Comparison of ENCODE assay signal across 8 mouse cellular contexts in the genomic region with DNA sequence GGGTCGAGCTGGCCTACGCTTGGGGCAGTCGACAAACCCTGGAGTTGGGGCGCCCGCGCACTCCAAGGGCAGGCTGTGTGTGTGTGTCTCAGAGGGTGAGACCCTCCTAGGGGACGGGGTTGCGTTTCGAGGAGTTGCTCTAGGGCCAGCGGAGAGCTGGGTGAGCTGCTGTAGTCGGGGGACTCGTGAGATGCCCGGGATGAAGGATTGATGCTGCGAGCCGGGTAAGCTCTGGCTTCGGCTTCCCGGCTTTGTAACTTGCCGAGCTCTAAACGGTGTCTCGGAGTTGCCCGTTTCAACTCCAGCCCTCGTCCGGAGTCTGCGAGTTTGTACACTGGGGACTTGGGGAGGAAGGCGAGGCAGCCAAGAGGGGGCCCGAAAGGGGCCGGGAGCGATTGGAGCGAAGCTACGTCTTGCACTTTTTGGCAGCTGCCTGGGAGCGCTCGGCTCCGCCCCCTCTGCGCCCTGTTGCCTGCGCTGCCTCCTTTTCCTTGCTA. TPM values are rescaled to one million over a fixed set of nuclear protein-coding genes. Genes with fewer than 3 reads are reported as not detected.
DNase-seq lines count a peak whose midpoint lies in the region; ATAC-seq lines count a peak whose summit lies in the region.

No protein-coding gene starts in this region.

- peak overlapping the region; percentile 57 for H3K27ac ChIP-seq in brown adipose tissue, adult 24 weeks (replicated peaks; ENCODE audit: low read depth, low read length)
- H3K27ac ChIP-seq in heart, embryonic 13.5 days (replicated peaks), result peak overlapping the region; percentile 97
- H3K27ac ChIP-seq in liver, embryonic 13.5 days, result peak overlapping the region; percentile 96
- peak overlapping the region; percentile 95 for H3K27ac ChIP-seq in neural tube, embryonic 12.5 days

- under 1% methylated on average over 35 of the region's 35 CpGs for WGBS in heart, embryonic 13.5 days
- WGBS in liver, embryonic 13.5 days (ENCODE audit: insufficient replicate concordance), result under 1% methylated on average over 35 of the region's 35 CpGs
- WGBS in neural tube, embryonic 12.5 days, result under 1% methylated on average over 35 of the region's 35 CpGs

- no peaks in the 10 kb centered on the region for H3K9me3 ChIP-seq in heart, embryonic 13.5 days
- H3K9me3 ChIP-seq in liver, embryonic 13.5 days (replicated peaks), result no peaks in the 10 kb centered on the region
- no peaks in the 10 kb centered on the region for H3K9me3 ChIP-seq in neural tube, embryonic 12.5 days

- peak; percentile 70 for ATAC-seq in erythroid progenitor cell, adult 5-6 weeks (replicated peaks; ENCODE audit: low FRiP score, poor library complexity, severe bottlenecking)
- ATAC-seq in heart, embryonic 13.5 days (ENCODE audit: extremely low read depth, insufficient number of reproducible peaks, low FRiP score, low TSS enrichment), result peak; percentile 27; the same call in 1 of the 2 replicates
- ATAC-seq in liver, embryonic 13.5 days (ENCODE audit: low read depth), result peak; percentile 72
- peak; percentile 61 for ATAC-seq in neural tube, embryonic 12.5 days (ENCODE audit: low FRiP score, low read depth)

- H3K4me2 ChIP-seq in heart, embryonic 13.5 days, result peak overlapping the region; percentile 94
- peak overlapping the region; percentile 98 for H3K4me2 ChIP-seq in liver, embryonic 13.5 days
- H3K4me2 ChIP-seq in neural tube, embryonic 12.5 days (replicated peaks), result peak overlapping the region; percentile 90

- H3K36me3 ChIP-seq in heart, embryonic 13.5 days, result peaks cover 27% of the 10 kb centered on the region
- H3K36me3 ChIP-seq in liver, embryonic 13.5 days, result peaks cover 25% of the 10 kb centered on the region
- H3K36me3 ChIP-seq in neural tube, embryonic 12.5 days, result peaks cover 11% of the 10 kb centered on the region

- no peaks in the 10 kb centered on the region for H3K4me1 ChIP-seq in brown adipose tissue, adult 24 weeks (ENCODE audit: control insufficient read depth, insufficient read depth, insufficient read length, low read length)
- H3K4me1 ChIP-seq in heart, embryonic 13.5 days, result peaks cover 21% of the 10 kb centered on the region
- peaks cover 39% of the 10 kb centered on the region for H3K4me1 ChIP-seq in liver, embryonic 13.5 days (replicated peaks)
- H3K4me1 ChIP-seq in neural tube, embryonic 12.5 days, result 0 out of 2 replicates have a peak, but pooled peaks cover 7% of the 10 kb centered on the region

- peak; percentile 57 for DNase-seq in CD4-positive, CD25-positive, alpha-beta regulatory T cell, adult 2 months (ENCODE audit: low read depth, low spot score)
- DNase-seq in kidney, postnatal 10 days, result peak; percentile 86
- DNase-seq in liver, embryonic 13.5 days, result peak; percentile 79
- peak; percentile 29 for DNase-seq in telencephalon, adult 2 months (ENCODE audit: low read depth, low spot score)

- peak overlapping the region; percentile 97 for H3K9ac ChIP-seq in heart, embryonic 13.5 days
- peak overlapping the region; percentile 98 for H3K9ac ChIP-seq in liver, embryonic 13.5 days
- H3K9ac ChIP-seq in neural tube, embryonic 12.5 days, result peak overlapping the region; percentile 96

- no peaks in the 10 kb centered on the region for H3K27me3 ChIP-seq in heart, embryonic 13.5 days (replicated peaks)
- no peaks in the 10 kb centered on the region for H3K27me3 ChIP-seq in liver, embryonic 13.5 days
- no peaks in the 10 kb centered on the region for H3K27me3 ChIP-seq in neural tube, embryonic 12.5 days (replicated peaks)

- H3K4me3 ChIP-seq in brown adipose tissue, adult 24 weeks (ENCODE audit: insufficient read depth, low read depth, low read length), result peak overlapping the region; percentile 77
- peak overlapping the region; percentile 95 for H3K4me3 ChIP-seq in heart, embryonic 13.5 days
- H3K4me3 ChIP-seq in liver, embryonic 13.5 days (replicated peaks), result peak overlapping the region; percentile 96
- H3K4me3 ChIP-seq in neural tube, embryonic 12.5 days, result peak overlapping the region; percentile 97

RNA-seq across cellular contexts. Expression of gene Mier3, which starts 6.6 kb away (rescaled TPM):
- polyA plus RNA-seq in brown adipose tissue, adult 24 weeks (2012; ENCODE audit: insufficient read depth, insufficient read length, missing spikeins), result 6.1 and 14.9 TPM in 2 replicates
- total RNA-seq in erythroid progenitor cell, adult 5-6 weeks (2015; ENCODE audit: low replicate concordance), result 106 and 114 TPM in 2 replicates
- 166 and 174 TPM in 2 replicates for total RNA-seq in erythroid progenitor cell, adult 5-6 weeks (2017; ENCODE audit: low replicate concordance)
- polyA plus RNA-seq in heart, embryonic 13.5 days (2015; fragmentation: Nextera tagmentation; extraction: Ambion mirVana), result 12.2 and 13.7 TPM in 2 replicates
- 12.9 and 18.4 TPM in 2 replicates for polyA plus RNA-seq in liver, embryonic 13.5 days (2015; fragmentation: Nextera tagmentation; extraction: Ambion mirVana)
- polyA plus RNA-seq in neural tube, embryonic 12.5 days (2016; fragmentation: Nextera tagmentation; extraction: Ambion mirVana), result 21.3 and 21.6 TPM in 2 replicates

Comparison
In these comparisons a context has a peak if more than half of its experiments do, and no peak if none do; other contexts are left out.
1. Peak in every context shown above with its lines: DNase-seq, ATAC-seq, H3K4me3 ChIP-seq and H3K27ac ChIP-seq.
2. DNase-seq: peak in every context shown above with its lines; median percentile 86 in kidney, postnatal 10 days; 79 in liver, embryonic 13.5 days; 57 in CD4-positive, CD25-positive, alpha-beta regulatory T cell, adult 2 months; 29 in telencephalon, adult 2 months.